Mouse (Mus musculus): ENCODE results near the gene Rps13. TPM values are rescaled to one million over a fixed set of nuclear protein-coding genes. Genes with fewer than 3 reads are reported as not detected.

Gene Rps13
- total RNA-seq, 2 experiments from 2014 or later, result 247 to 325 TPM

GRCm38 (mm10) chr7:116308632-116308991 is 25.4 kb downstream of the Rps13 start:
- peak; percentile 24 for DNase-seq
- Histone ChIP-seq H3K27ac (no peak overlapping the region), H3K4me3 (peak overlapping the region; percentile 78)
- intact Hi-C loops (cut with DNase I), result no loop called here
- TF ChIP-seq CTCF (IDR thresholded peaks at IDR 0.05), result no peak

- peak; percentile 44 for DNase-seq
- Histone ChIP-seq H3K27ac (peak within 1 kb of the TSS; percentile 49), H3K4me3 (peak within 1 kb of the TSS; percentile 78)
- TF ChIP-seq CTCF (IDR thresholded peaks at IDR 0.05), result no peak
- intact Hi-C loops (cut with DNase I), result no loop called here
Measured at GRCm38 (mm10) chr7:116307871-116308631, 25.9 kb downstream of the Rps13 start, which contains the start of gene Plekha7. Plekha7 (minus strand) TSS chr7:116308376.

- intact Hi-C loops (cut with DNase I), result no loop called here
- DNase-seq, result peak; percentile 77
- no peak for TF ChIP-seq CTCF (IDR thresholded peaks at IDR 0.05)
- H3K4me3 ChIP-seq, result peak overlapping the region; percentile 78
- peak overlapping the region; percentile 49 for H3K27ac ChIP-seq
Measured at GRCm38 (mm10) chr7:116307099-116307870, 26.7 kb downstream of the Rps13 start.

- Histone ChIP-seq H3K4me3 (peak overlapping the region; percentile 78), H3K27ac (no peak overlapping the region)
- intact Hi-C loops (cut with DNase I), result no loop called here
- no peak for TF ChIP-seq CTCF (IDR thresholded peaks at IDR 0.05)
- no peak for DNase-seq
Measured at GRCm38 (mm10) chr7:116306601-116307000, 27.4 kb downstream of the Rps13 start.

- no peak for TF ChIP-seq CTCF (IDR thresholded peaks at IDR 0.05)
- peak; percentile 67 for DNase-seq
- Histone ChIP-seq H3K4me3 (no peak overlapping the region), H3K27ac (no peak overlapping the region)
- intact Hi-C loops (cut with DNase I), result no loop called here
Measured at GRCm38 (mm10) chr7:116301661-116302311, 32.2 kb downstream of the Rps13 start.

GRCm38 (mm10) chr7:116301144-116301543 is 32.9 kb downstream of the Rps13 start:
- intact Hi-C loops (cut with DNase I), result no loop called here
- Histone ChIP-seq H3K4me3 (no peak overlapping the region), H3K27ac (no peak overlapping the region)
- no peak for DNase-seq
- no peak for TF ChIP-seq CTCF (IDR thresholded peaks at IDR 0.05)

GRCm38 (mm10) chr7:116298851-116299250 is 35.1 kb downstream of the Rps13 start:
- intact Hi-C loops (cut with DNase I), result no loop called here
- Histone ChIP-seq H3K27ac (no peak overlapping the region), H3K4me3 (no peak overlapping the region)
- DNase-seq, result no peak
- no peak for TF ChIP-seq CTCF (IDR thresholded peaks at IDR 0.05)

- H3K27ac ChIP-seq, result no peak overlapping the region
- intact Hi-C loops (cut with DNase I), result no loop called here
- no peak for TF ChIP-seq CTCF (IDR thresholded peaks at IDR 0.05)
- no peak for DNase-seq
- no peak overlapping the region for H3K4me3 ChIP-seq
Measured at GRCm38 (mm10) chr7:116298389-116298788, 35.6 kb downstream of the Rps13 start.

- DNase-seq, result no peak
- no peak for TF ChIP-seq CTCF (IDR thresholded peaks at IDR 0.05)
- Histone ChIP-seq H3K4me3 (no peak overlapping the region), H3K27ac (no peak overlapping the region)
- intact Hi-C loops (cut with DNase I), result no loop called here
Measured at GRCm38 (mm10) chr7:116294961-116295360, 39.0 kb downstream of the Rps13 start.

- no peak overlapping the region for H3K4me3 ChIP-seq
- intact Hi-C loops (cut with DNase I), result no loop called here
- no peak for TF ChIP-seq CTCF (IDR thresholded peaks at IDR 0.05)
- no peak for DNase-seq
- no peak overlapping the region for H3K27ac ChIP-seq
Measured at GRCm38 (mm10) chr7:116292377-116292776, 41.6 kb downstream of the Rps13 start.

GRCm38 (mm10) chr7:116290559-116290958 is 43.4 kb downstream of the Rps13 start:
- no peak for DNase-seq
- intact Hi-C loops (cut with DNase I), result no loop called here
- Histone ChIP-seq H3K4me3 (no peak overlapping the region), H3K27ac (no peak overlapping the region)
- no peak for TF ChIP-seq CTCF (IDR thresholded peaks at IDR 0.05)

GRCm38 (mm10) chr7:116288996-116289395 is 45.0 kb downstream of the Rps13 start:
- TF ChIP-seq CTCF (IDR thresholded peaks at IDR 0.05), result no peak
- no peak overlapping the region for H3K27ac ChIP-seq
- H3K4me3 ChIP-seq, result no peak overlapping the region
- no peak for DNase-seq
- intact Hi-C loops (cut with DNase I), result no loop called here

GRCm38 (mm10) chr7:116287959-116288358 is 46.0 kb downstream of the Rps13 start:
- Histone ChIP-seq H3K4me3 (no peak overlapping the region), H3K27ac (no peak overlapping the region)
- no peak for TF ChIP-seq CTCF (IDR thresholded peaks at IDR 0.05)
- intact Hi-C loops (cut with DNase I), result no loop called here
- DNase-seq, result no peak
